Mouse (Mus musculus) heart, embryonic 16.5 days (tissue): Measurements from ENCODE around the gene S100a6. TPM values are rescaled to one million over a fixed set of nuclear protein-coding genes. Genes with fewer than 3 reads are reported as not detected.
A peak's percentile ranks its signal among the peaks of the same experiment; 100 is the strongest.

Experiments used
- ATAC-seq: fragments of 200-750 bp; cut with Nextera tagmentation; replicated peaks from 2 replicates; pipeline ENCODE4 v1.8.0; 2017; ENCODE audit warnings: moderate number of reproducible peaks; ENCODE audit not compliant: insufficient read depth, low FRiP score; ENCODE audit errors: extremely low read depth
- H3K27ac ChIP-seq: fragments of 300-500 bp; sonication (generic); 2 replicates; pipeline ENCODE4 v1.5.1; 2014; ENCODE audit warnings: mild to moderate bottlenecking, low read length, control low read depth, moderate library complexity
- H3K27me3 ChIP-seq: fragments of 300-500 bp; sonication (generic); 2 replicates; pipeline ENCODE4 v1.6.1; 2014; ENCODE audit warnings: low read length, mixed read lengths; ENCODE audit not compliant: control insufficient read depth, insufficient read depth
- H3K36me3 ChIP-seq: fragments of 300-500 bp; sonication (generic); 2 replicates; pipeline ENCODE4 v1.6.1; 2014; ENCODE audit not compliant: control insufficient read depth, insufficient read depth
- H3K4me1 ChIP-seq: fragments of 300-500 bp; sonication (generic); 2 replicates; pipeline ENCODE4 v1.6.1; 2014; ENCODE audit warnings: low read length, mixed read lengths; ENCODE audit not compliant: control insufficient read depth, insufficient read depth
- H3K4me2 ChIP-seq: fragments of 300-500 bp; sonication (generic); 2 replicates; pipeline ENCODE4 v1.6.1; 2014; ENCODE audit warnings: low read depth, mild to moderate bottlenecking, control low read depth, low read length
- H3K4me3 ChIP-seq: fragments of 300-500 bp; sonication (generic); 2 replicates; pipeline ENCODE4 v1.5.1; 2014; ENCODE audit warnings: mild to moderate bottlenecking, control low read depth, low read length
- H3K9ac ChIP-seq: fragments of 300-500 bp; sonication (generic); 2 replicates; pipeline ENCODE4 v1.6.1; 2014; ENCODE audit warnings: low read length, control low read depth
- H3K9me3 ChIP-seq: fragments of 300-500 bp; sonication (generic); replicated peaks from 2 replicates; pipeline ENCODE4 v1.6.1; 2016; ENCODE audit warnings: low read length; ENCODE audit not compliant: control insufficient read depth
- WGBS: fragments of 180-500 bp; shearing (Covaris S2); extraction: QIAGEN DNeasy Blood & Tissue Kit; methylation state at CpG from one replicate; pipeline ENCODE4 v1.1.7; 2014; 5-methylcytosine and 5-hydroxymethylcytosine counted together
- polyA plus RNA-seq: library from polyadenylated mRNA; unstranded; fragments of >200 nt; fragmentation: Nextera tagmentation; extraction: Ambion mirVana; gene quantifications from 2 replicates; pipeline ENCODE4 v1.2.1, GENCODE M21; 2015

Gene S100a6
- polyA plus RNA-seq, 1 experiment from 2014 or later = 61.6 TPM

DNA sequence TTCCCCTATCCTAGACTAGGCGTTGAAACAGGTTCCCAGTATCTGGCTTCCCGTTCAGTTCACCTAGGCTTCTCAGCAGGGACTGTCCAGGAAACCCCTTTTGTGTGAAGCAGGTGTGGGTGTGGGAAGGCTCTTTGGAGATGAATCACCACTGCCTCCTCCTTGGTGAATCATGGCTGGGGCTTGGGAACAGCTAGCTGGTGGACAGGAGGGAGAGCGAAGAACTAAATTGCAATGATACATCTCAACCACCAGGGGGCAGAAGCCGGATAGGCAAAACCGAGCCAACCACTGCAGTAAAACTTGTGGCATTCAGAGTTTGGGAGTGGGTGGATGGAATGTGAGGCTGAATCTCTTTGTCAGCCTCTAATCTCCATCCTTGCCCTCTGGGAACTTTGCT lies 27.1 kb upstream of the S100a6 start:
- no peaks in the 10 kb centered on the region for H3K36me3 ChIP-seq
- H3K27me3 ChIP-seq = no peaks in the 10 kb centered on the region
- WGBS = 29% methylated on average over 5 of the region's 5 CpGs
- no peak overlapping the region for H3K4me3 ChIP-seq
- H3K9me3 ChIP-seq = 0 out of 2 replicates have a peak, but pooled peaks cover 2% of the 10 kb centered on the region
- peaks cover 9% of the 10 kb centered on the region; the same call in 1 of the 2 replicates for H3K4me1 ChIP-seq
- H3K4me2 ChIP-seq = no peak overlapping the region
- no peak overlapping the region for H3K27ac ChIP-seq
- H3K9ac ChIP-seq = no peak overlapping the region
- ATAC-seq = no peak

DNA sequence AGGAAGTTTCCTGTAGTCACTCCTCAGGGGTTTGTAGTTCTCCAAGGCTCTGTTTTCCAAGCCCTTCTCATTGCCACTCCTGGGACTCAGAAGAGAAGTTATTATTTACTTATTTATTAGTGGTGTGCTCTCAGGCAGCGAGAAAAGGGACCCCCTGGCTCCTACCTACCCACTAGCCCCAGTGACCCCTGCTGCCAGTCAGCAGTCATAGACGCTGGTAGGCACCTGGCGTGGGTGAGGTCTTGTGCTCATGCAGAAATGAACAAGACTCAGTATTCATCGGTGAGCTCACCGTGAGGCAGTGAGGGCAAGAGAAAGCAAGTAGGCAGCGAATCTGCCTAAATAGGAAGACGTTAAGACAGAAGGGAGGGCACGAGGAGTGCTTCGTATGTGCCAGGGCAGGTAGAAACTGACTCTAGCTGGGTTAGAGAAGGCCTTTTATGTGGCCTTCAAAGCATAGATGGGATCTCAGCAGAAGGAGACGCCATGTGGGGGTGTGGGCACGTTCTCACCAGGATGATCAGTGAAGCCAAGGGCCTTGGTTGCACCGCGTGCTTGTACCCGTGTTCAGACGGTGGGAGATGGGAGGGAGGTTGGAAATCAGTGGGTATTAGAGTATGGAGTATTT lies 26.6 kb upstream of the S100a6 start:
- no peak overlapping the region; the same call in 1 of the 2 replicates for H3K27ac ChIP-seq
- 75% methylated on average over 15 of the region's 15 CpGs for WGBS

DNA sequence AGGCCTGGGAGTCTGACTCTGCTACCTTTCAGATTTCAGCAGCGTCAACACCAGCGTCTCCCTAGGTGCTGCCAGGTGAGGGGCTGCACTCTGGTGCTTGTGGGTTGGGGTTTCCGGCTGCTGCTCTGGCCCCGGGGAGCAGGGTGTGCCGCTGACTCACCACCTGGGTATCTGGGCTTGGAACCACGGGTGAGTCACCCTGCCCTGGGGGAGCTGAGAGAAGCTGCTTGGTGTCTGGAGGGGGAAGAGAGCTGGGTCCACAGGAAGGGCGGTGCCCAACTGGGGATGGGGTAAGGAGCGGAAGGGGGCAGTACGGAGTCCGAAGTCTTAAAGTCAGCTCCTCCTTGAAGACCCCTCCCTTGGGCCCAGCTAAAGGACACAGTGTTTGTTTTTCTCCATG lies 25.8 kb upstream of the S100a6 start:
- Histone ChIP-seq H3K9me3 (0 out of 2 replicates have a peak, but pooled peaks cover 2% of the 10 kb centered on the region), H3K4me2 (no peak overlapping the region), H3K4me3 (no peak overlapping the region), H3K9ac (peak overlapping the region; percentile 38; the same call in 1 of the 2 replicates), H3K36me3 (no peaks in the 10 kb centered on the region), H3K27me3 (no peaks in the 10 kb centered on the region), H3K4me1 (peaks cover 9% of the 10 kb centered on the region; the same call in 1 of the 2 replicates), H3K27ac (peak overlapping the region; percentile 55)
- WGBS = 40% methylated on average over 10 of the region's 10 CpGs
- ATAC-seq = peak; percentile 67

More for the DNA sequence above, 26.6 kb upstream of the S100a6 start:
- no peaks in the 10 kb centered on the region for H3K36me3 ChIP-seq
- ATAC-seq = no peak
- 0 out of 2 replicates have a peak, but pooled peaks cover 2% of the 10 kb centered on the region for H3K9me3 ChIP-seq
- no peak overlapping the region for H3K4me2 ChIP-seq
- H3K9ac ChIP-seq = no peak overlapping the region
- no peaks in the 10 kb centered on the region for H3K27me3 ChIP-seq
- no peak overlapping the region for H3K4me3 ChIP-seq
- H3K4me1 ChIP-seq = peaks cover 9% of the 10 kb centered on the region; the same call in 1 of the 2 replicates

DNA sequence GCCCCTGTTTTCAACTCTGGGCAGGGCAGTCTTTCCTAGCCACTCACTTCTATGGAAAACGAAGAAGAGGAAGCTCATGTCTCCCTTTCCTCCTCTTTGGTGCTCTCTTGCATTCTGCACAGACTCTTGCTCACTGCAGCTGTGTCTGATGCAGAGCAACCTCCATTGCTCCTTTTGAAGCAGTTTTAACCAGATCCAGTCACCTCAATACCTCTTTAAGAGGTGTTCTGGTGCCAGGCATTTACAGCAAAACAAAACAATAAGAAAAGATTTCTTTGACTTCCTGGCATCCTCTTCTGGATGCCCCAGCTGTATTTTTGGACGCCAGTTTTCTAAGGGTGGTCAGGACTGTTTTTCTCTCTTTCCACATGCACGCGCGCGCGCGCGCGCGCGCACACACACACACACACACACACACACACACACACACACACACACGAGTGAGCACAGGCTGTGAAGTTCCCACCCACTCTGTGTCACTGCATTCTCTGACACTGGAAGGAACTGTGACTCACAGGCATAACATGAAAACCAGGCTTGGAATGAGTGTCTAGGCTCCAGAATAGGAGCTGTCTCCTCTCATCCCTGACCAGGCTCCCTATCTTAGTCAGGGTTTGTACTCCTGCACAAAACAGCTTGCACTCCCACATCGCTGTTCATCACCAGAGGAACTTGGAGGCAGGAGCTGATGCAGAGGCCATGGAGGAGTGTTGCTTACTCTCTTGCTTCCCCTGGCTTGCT lies 25.2 kb upstream of the S100a6 start:
- H3K27ac ChIP-seq = peak overlapping the region; percentile 55
- ATAC-seq = no peak
- no peak overlapping the region for H3K4me2 ChIP-seq
- H3K9me3 ChIP-seq = no peaks in the 10 kb centered on the region
- peak overlapping the region; percentile 38; the same call in 1 of the 2 replicates for H3K9ac ChIP-seq
- H3K27me3 ChIP-seq = no peaks in the 10 kb centered on the region
- H3K4me3 ChIP-seq = no peak overlapping the region
- H3K36me3 ChIP-seq = no peaks in the 10 kb centered on the region
- 76% methylated on average over 14 of the region's 14 CpGs for WGBS
- peaks cover 9% of the 10 kb centered on the region; the same call in 1 of the 2 replicates for H3K4me1 ChIP-seq

DNA sequence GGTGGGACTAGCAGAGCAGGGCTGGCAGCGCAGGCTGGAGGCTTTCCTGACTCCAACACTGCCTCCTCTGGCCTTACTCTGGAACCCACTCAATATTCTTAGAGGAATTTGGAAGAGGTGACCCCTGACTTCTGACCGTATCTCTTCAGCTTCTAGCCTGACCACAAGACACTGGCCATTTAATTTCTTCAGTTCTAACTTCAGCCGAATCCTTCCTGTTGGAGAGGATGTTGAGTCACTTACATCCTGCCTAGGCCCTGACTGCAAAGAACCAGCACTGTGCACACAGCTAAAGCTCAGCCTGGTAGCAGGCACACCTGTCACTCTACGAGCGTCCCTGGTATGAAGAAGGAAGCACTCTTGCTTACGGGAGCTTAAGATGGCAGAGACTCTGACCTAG lies 23.3 kb upstream of the S100a6 start:
- no peak overlapping the region for H3K27ac ChIP-seq
- 76% methylated on average over 6 of the region's 6 CpGs for WGBS

DNA sequence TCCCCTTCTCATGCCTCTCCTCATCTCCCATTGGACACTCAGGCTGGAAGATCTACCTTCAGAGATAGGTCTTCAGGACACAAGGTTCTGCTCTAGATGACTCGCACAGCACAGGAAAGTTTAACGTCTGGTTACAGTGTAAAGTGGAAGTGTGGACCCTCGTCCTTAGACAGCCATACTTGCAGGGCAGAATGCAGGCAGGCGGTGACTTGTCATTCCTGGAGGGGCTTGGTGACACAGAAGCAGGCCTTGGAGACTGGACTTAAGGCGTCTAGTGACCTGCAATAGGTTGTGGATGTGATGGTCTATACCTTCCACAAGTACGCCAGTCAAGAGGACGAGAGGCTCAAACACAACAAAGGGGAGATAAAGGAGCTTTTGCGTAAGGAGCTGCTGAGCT lies 22.7 kb upstream of the S100a6 start, which contains the start of gene S100a2:
TSS of gene S100a2 (plus strand) at position 301 of the 400 bp plus-strand sequence.
- no peaks in the 10 kb centered on the region for H3K36me3 ChIP-seq
- H3K9me3 ChIP-seq = 0 out of 2 replicates have a peak, but pooled peaks cover 3% of the 10 kb centered on the region
- no peak within 1 kb of the TSS for H3K9ac ChIP-seq
- H3K4me3 ChIP-seq = no peak within 1 kb of the TSS
- no peak within 1 kb of the TSS for H3K4me2 ChIP-seq
- H3K27ac ChIP-seq = no peak within 1 kb of the TSS
- WGBS = 77% methylated on average over 8 of the region's 8 CpGs
- H3K27me3 ChIP-seq = no peaks in the 10 kb centered on the region
- peaks cover 9% of the 10 kb centered on the region; the same call in 1 of the 2 replicates for H3K4me1 ChIP-seq
- ATAC-seq = no peak

More for the DNA sequence above, 23.3 kb upstream of the S100a6 start:
- 0 out of 2 replicates have a peak, but pooled peaks cover 3% of the 10 kb centered on the region for H3K9me3 ChIP-seq
- H3K4me3 ChIP-seq = no peak overlapping the region
- no peak overlapping the region for H3K9ac ChIP-seq
- no peak overlapping the region for H3K4me2 ChIP-seq
- no peaks in the 10 kb centered on the region for H3K36me3 ChIP-seq
- H3K4me1 ChIP-seq = peaks cover 9% of the 10 kb centered on the region; the same call in 1 of the 2 replicates
- ATAC-seq = 0 out of 2 replicates have a peak, but pooled peaks have one; percentile 30
- H3K27me3 ChIP-seq = no peaks in the 10 kb centered on the region

DNA sequence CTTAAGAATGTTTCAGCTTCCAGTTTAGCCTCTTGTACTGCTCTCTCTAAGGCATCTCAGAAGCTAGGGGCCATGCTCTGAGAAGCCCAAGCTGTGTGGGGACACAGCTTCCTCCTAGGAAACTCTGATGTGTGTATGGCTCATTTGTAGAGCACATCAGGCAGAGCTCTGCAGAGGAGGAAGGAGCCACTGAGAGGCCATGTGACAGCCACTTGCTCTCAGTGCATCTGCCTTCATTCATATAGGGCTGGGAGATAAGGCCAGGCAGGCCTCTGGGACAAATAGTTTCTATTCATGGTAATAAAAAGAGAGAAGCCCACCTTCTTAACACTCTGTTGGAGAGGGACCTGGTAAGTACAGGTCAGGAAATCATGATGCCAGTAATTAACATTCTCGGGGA lies 18.2 kb upstream of the S100a6 start:
- no peak for ATAC-seq
- no peak overlapping the region for H3K4me2 ChIP-seq
- H3K4me1 ChIP-seq = 0 out of 2 replicates have a peak, but pooled peaks cover 2% of the 10 kb centered on the region
- no peak overlapping the region for H3K27ac ChIP-seq
- H3K9ac ChIP-seq = no peak overlapping the region
- no peak overlapping the region for H3K4me3 ChIP-seq
- WGBS = 66% methylated on average over 1 of the region's 1 CpGs
- H3K27me3 ChIP-seq = no peaks in the 10 kb centered on the region
- H3K9me3 ChIP-seq = 0 out of 2 replicates have a peak, but pooled peaks cover 3% of the 10 kb centered on the region
- no peaks in the 10 kb centered on the region for H3K36me3 ChIP-seq

DNA sequence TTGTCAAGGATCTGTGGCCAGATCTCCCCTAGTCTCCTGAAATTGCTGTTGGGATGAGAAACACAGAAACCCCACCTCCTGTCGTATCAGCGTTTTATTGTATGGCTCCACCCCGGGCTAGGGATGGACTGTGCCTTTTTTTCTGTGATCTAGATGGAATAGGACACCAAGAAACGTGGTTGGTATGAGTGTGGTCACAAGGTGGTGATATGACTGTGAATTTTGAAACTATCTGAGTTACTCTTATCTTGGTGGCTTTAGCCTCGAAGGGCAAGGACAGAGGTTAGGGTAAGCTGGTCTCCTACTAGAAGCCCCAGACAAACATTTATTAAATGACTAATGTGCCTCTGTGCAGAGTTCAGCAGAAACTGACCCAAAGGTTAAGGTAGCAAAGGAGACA lies 17.1 kb upstream of the S100a6 start:
- Histone ChIP-seq H3K4me1 (peaks cover 5% of the 10 kb centered on the region; the same call in 1 of the 2 replicates), H3K4me3 (no peak overlapping the region), H3K4me2 (no peak overlapping the region), H3K9me3 (0 out of 2 replicates have a peak, but pooled peaks cover 3% of the 10 kb centered on the region), H3K27me3 (no peaks in the 10 kb centered on the region), H3K27ac (no peak overlapping the region), H3K9ac (no peak overlapping the region), H3K36me3 (no peaks in the 10 kb centered on the region)
- 61% methylated on average over 5 of the region's 5 CpGs for WGBS
- no peak for ATAC-seq
